Mouse (Mus musculus) right cerebral cortex, postnatal 4 days (tissue): ENCODE results near the gene Pgrmc1.
"Not testable (repeated sequence)": the region's sequence is repeated elsewhere in the genome, so short reads cannot be mapped to it uniquely, and the experiment has no call there.

Experiments used
- DNase-seq: peaks from one replicate; pipeline ENCODE4 v3.0.0-alpha.2; 2022

The Pgrmc1 gene

GRCm38 (mm10) chrX:36597707-36598389 lies at the start of gene Pgrmc1:
TSS of gene Pgrmc1 (plus strand) at chrX:36598206.
- DNase-seq = peak; percentile 74

GRCm38 (mm10) chrX:36548798-36549197 lies 49.2 kb upstream of the Pgrmc1 start:
- DNase-seq = no peak

GRCm38 (mm10) chrX:36550906-36551305 lies 47.1 kb upstream of the Pgrmc1 start:
- DNase-seq = no peak

- DNase-seq = no peak
These were observed 46.7 kb upstream of the Pgrmc1 start for GRCm38 (mm10) chrX:36551351-36551750.

- DNase-seq = no peak
These were observed 45.9 kb upstream of the Pgrmc1 start for GRCm38 (mm10) chrX:36552055-36552587.

- DNase-seq = no peak
These were observed 45.3 kb upstream of the Pgrmc1 start for GRCm38 (mm10) chrX:36552715-36553114.

- not testable (repeated sequence) for DNase-seq
These were observed 42.8 kb upstream of the Pgrmc1 start for GRCm38 (mm10) chrX:36555196-36555595.

GRCm38 (mm10) chrX:36560170-36560569 lies 37.8 kb upstream of the Pgrmc1 start:
- no peak for DNase-seq

- peak; percentile 75 for DNase-seq
These were observed 36.4 kb upstream of the Pgrmc1 start for GRCm38 (mm10) chrX:36561650-36562049.

GRCm38 (mm10) chrX:36562079-36562478 lies 35.9 kb upstream of the Pgrmc1 start:
- no peak for DNase-seq

GRCm38 (mm10) chrX:36586629-36587303 lies 11.2 kb upstream of the Pgrmc1 start:
- no peak for DNase-seq

- peak; percentile 3 for DNase-seq
These were observed 10.4 kb upstream of the Pgrmc1 start for GRCm38 (mm10) chrX:36587304-36588209.

GRCm38 (mm10) chrX:36590266-36590665 lies 7.7 kb upstream of the Pgrmc1 start:
- no peak for DNase-seq

GRCm38 (mm10) chrX:36591120-36591519 lies 6.9 kb upstream of the Pgrmc1 start:
- DNase-seq = no peak

GRCm38 (mm10) chrX:36591539-36591938 lies 6.5 kb upstream of the Pgrmc1 start:
- no peak for DNase-seq

GRCm38 (mm10) chrX:36595247-36595646 lies 2.8 kb upstream of the Pgrmc1 start:
- DNase-seq = no peak

- DNase-seq = not testable (repeated sequence)
These were observed 1.4 kb upstream of the Pgrmc1 start for GRCm38 (mm10) chrX:36596483-36597120.

- DNase-seq = no peak
These were observed 394 bp downstream of the Pgrmc1 start for GRCm38 (mm10) chrX:36598390-36598810.

GRCm38 (mm10) chrX:36598861-36599344 lies 897 bp downstream of the Pgrmc1 start:
- DNase-seq = peak; percentile 18

- no peak for DNase-seq
These were observed 1.6 kb downstream of the Pgrmc1 start for GRCm38 (mm10) chrX:36599656-36600055.

- no peak for DNase-seq
These were observed 2.1 kb downstream of the Pgrmc1 start for GRCm38 (mm10) chrX:36600066-36600465.

- no peak for DNase-seq
These were observed 4.9 kb downstream of the Pgrmc1 start for GRCm38 (mm10) chrX:36602926-36603325.
